Mouse (Mus musculus): Measurements from ENCODE around the gene Hc. TPM values are rescaled to one million over a fixed set of nuclear protein-coding genes. Genes with fewer than 3 reads are reported as not detected.

Hc gene
- polyA plus RNA-seq (2014; fragmentation: Nextera tagmentation; extraction: Ambion mirVana) = 0.17 TPM in 1 of 2 replicates, not detected in the other

DNA sequence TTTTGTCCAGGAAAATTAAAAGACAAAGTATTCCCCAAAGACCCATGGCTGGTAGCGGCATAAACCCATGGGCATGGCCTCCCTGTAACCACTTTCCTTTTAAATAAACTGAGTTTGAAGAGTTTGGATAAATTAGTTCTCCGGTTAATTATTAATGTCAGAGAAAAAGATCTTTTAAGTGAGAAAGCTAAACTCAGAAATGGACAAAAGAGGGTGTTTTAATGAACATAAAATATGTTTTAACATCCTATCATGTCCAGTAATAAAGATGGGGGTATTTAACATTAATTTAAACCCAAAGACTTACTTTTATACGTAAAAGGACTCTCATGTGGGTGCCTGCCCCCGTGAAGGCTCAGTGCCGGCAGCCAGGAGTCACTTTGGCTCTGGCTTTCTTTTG is at the start of gene Hc:
Gene Hc (minus strand): TSS at position 101 of the 400 bp plus-strand sequence.
- no peaks in the 10 kb centered on the region for H3K27me3 ChIP-seq (ENCODE audit: control insufficient read depth, insufficient read depth, low read length)
- no peak for ATAC-seq (replicated peaks; ENCODE audit: insufficient number of reproducible peaks, low FRiP score, low TSS enrichment)
- H3K4me3 ChIP-seq (ENCODE audit: low read depth, low read length) = no peak within 1 kb of the TSS
- no peaks in the 10 kb centered on the region for H3K4me1 ChIP-seq (ENCODE audit: control insufficient read depth, insufficient read depth, low read length)
- WGBS (ENCODE audit: insufficient replicate concordance) = 70% methylated on average over 5 of the region's 5 CpGs
- no peak within 1 kb of the TSS for H3K9ac ChIP-seq (ENCODE audit: low read depth, low read length)
- no peak within 1 kb of the TSS for H3K27ac ChIP-seq (ENCODE audit: low read depth, low read length)
- no peak within 1 kb of the TSS for H3K4me2 ChIP-seq
- no peaks in the 10 kb centered on the region for H3K9me3 ChIP-seq (replicated peaks; ENCODE audit: control insufficient read depth, low read length)
- H3K36me3 ChIP-seq (ENCODE audit: control insufficient read depth, insufficient read depth, low read length) = no peaks in the 10 kb centered on the region

DNA sequence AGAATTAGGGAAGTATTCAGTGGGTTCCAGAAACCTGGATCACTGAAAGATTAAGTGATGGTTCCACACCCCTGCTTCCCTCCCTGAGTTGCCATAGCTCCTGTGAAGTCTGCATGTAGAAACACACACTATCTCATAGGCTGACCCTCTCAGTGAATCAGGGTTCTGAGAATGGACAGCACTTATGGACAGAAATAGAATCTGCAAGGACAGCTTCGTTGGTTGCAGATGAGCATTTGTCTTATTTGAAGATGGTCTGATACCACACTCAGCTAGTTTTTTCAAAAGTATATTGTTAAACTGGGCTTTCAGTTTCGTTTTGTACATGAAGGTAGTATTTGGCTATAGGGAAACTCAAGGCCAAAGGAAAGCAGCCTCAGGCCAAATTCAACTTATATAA is 49.3 kb upstream of the Hc start:
- H3K9me3 ChIP-seq (replicated peaks; ENCODE audit: control insufficient read depth, low read length) = no peaks in the 10 kb centered on the region
- H3K9ac ChIP-seq (ENCODE audit: low read depth, low read length) = no peak overlapping the region
- no peaks in the 10 kb centered on the region for H3K36me3 ChIP-seq (ENCODE audit: control insufficient read depth, insufficient read depth, low read length)
- H3K4me2 ChIP-seq = peak overlapping the region; percentile 8; the same call in 1 of the 2 replicates
- H3K27ac ChIP-seq (ENCODE audit: low read depth, low read length) = no peak overlapping the region
- no peak for ATAC-seq (replicated peaks; ENCODE audit: insufficient number of reproducible peaks, low FRiP score, low TSS enrichment)
- H3K27me3 ChIP-seq (ENCODE audit: control insufficient read depth, insufficient read depth, low read length) = no peaks in the 10 kb centered on the region
- no peaks in the 10 kb centered on the region; the same call in 1 of the 2 replicates for H3K4me1 ChIP-seq (ENCODE audit: control insufficient read depth, insufficient read depth, low read length)
- no peak overlapping the region for H3K4me3 ChIP-seq (ENCODE audit: low read depth, low read length)
- WGBS (ENCODE audit: insufficient replicate concordance) = 59% methylated on average over 2 of the region's 2 CpGs

DNA sequence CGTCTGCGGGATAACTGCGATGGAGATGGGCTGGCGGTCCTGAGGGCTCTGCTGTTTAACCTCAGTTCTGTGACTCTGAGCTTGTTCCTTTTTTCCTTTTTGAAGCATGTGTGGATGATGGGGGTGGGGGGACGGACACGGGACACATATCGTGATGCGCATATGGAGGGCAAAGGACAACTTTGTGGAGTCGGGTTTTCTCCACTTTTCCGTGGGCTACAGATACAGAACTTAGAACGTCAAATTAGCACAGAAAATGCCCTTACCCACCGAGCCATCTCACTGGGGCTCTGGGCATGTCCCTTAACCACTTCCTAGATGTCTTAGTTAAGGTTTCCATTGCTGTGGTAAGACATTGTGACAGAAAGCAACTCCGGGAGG is 48.7 kb upstream of the Hc start:
- H3K4me1 ChIP-seq (ENCODE audit: control insufficient read depth, insufficient read depth, low read length) = no peaks in the 10 kb centered on the region; the same call in 1 of the 2 replicates
- H3K27me3 ChIP-seq (ENCODE audit: control insufficient read depth, insufficient read depth, low read length) = no peaks in the 10 kb centered on the region
- 2% methylated on average over 13 of the region's 13 CpGs for WGBS (ENCODE audit: insufficient replicate concordance)
- peak overlapping the region; percentile 71 for H3K4me2 ChIP-seq
- H3K9ac ChIP-seq (ENCODE audit: low read depth, low read length) = peak overlapping the region; percentile 80
- no peak for ATAC-seq (replicated peaks; ENCODE audit: insufficient number of reproducible peaks, low FRiP score, low TSS enrichment)
- H3K4me3 ChIP-seq (ENCODE audit: low read depth, low read length) = peak overlapping the region; percentile 91
- no peaks in the 10 kb centered on the region for H3K36me3 ChIP-seq (ENCODE audit: control insufficient read depth, insufficient read depth, low read length)
- H3K9me3 ChIP-seq (replicated peaks; ENCODE audit: control insufficient read depth, low read length) = no peaks in the 10 kb centered on the region
- peak overlapping the region; percentile 88 for H3K27ac ChIP-seq (ENCODE audit: low read depth, low read length)

DNA sequence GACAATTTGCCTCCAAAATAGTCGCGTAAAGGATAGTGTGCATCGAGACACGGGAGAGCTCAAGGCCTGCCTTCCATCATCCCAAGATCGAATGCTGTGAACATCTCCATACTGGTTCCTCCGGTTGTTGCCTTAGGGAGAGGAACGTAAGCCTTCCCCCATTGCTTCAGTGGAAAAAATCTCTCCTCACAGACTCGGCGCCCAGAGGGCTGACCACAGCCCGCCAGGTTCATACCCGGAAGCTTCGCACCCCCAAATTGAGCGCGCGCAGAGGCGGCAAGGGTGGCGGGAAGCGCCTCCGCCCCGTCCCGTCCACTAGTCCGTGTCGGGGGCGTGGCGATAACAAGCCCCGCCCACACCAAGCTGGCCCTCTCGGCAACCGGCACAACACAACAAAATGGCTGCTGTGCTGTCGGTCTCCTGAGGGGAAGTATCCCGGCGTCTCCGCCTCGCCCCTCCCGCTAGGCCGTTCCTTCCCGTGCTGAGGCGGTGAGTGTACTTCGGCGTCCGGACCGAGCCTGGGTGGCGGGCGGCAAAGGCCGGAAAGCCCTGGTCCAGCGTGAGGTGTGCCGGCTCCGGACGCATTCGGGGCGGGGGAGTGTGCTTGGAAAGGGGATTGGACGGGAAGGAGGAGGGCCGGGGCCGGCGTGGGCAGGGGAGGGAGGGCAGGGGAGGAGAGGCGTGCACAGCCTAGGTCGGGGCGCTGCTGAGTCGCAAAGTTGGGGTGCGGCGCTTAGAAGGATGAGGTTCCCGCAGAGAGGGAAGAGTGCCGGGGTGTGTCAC is 48.1 kb upstream of the Hc start, which contains the start of gene Cntrl:
Gene Cntrl (plus strand): TSS at position 352 of the 783 bp plus-strand sequence.
- under 1% methylated on average over 62 of the region's 62 CpGs for WGBS (ENCODE audit: insufficient replicate concordance)
- no peaks in the 10 kb centered on the region; the same call in 1 of the 2 replicates for H3K4me1 ChIP-seq (ENCODE audit: control insufficient read depth, insufficient read depth, low read length)
- peak within 1 kb of the TSS; percentile 80 for H3K9ac ChIP-seq (ENCODE audit: low read depth, low read length)
- peak within 1 kb of the TSS; percentile 88 for H3K27ac ChIP-seq (ENCODE audit: low read depth, low read length)
- H3K27me3 ChIP-seq (ENCODE audit: control insufficient read depth, insufficient read depth, low read length) = no peaks in the 10 kb centered on the region
- no peaks in the 10 kb centered on the region for H3K36me3 ChIP-seq (ENCODE audit: control insufficient read depth, insufficient read depth, low read length)
- peak within 1 kb of the TSS; percentile 91 for H3K4me3 ChIP-seq (ENCODE audit: low read depth, low read length)
- no peaks in the 10 kb centered on the region for H3K9me3 ChIP-seq (replicated peaks; ENCODE audit: control insufficient read depth, low read length)
- peak within 1 kb of the TSS; percentile 71 for H3K4me2 ChIP-seq
- peak; percentile 94 for ATAC-seq (replicated peaks; ENCODE audit: insufficient number of reproducible peaks, low FRiP score, low TSS enrichment)

DNA sequence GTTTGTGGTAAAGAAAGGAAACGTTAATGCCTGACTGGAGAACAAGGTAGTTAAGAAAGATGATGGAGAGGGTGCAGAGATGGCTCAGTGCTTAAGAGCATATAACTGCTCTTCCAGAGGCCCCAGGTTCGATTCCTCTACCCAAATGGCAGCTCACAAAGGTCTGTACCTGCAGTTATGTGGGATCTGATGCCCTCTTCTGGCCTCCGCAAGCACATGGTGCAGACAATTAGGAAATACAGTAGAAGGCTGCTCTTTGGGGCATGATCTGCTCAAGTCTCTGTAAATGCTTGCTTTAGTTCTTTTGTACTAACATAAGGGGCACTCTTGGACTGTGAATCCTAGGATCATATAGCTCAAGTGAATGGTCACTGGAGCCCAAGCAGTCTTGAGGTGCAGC is 47.5 kb upstream of the Hc start:
- H3K27me3 ChIP-seq (ENCODE audit: control insufficient read depth, insufficient read depth, low read length) = no peaks in the 10 kb centered on the region
- no peaks in the 10 kb centered on the region for H3K9me3 ChIP-seq (replicated peaks; ENCODE audit: control insufficient read depth, low read length)
- H3K36me3 ChIP-seq (ENCODE audit: control insufficient read depth, insufficient read depth, low read length) = no peaks in the 10 kb centered on the region
- H3K9ac ChIP-seq (ENCODE audit: low read depth, low read length) = peak overlapping the region; percentile 80
- 16% methylated on average over 3 of the region's 3 CpGs for WGBS (ENCODE audit: insufficient replicate concordance)
- H3K4me1 ChIP-seq (ENCODE audit: control insufficient read depth, insufficient read depth, low read length) = no peaks in the 10 kb centered on the region; the same call in 1 of the 2 replicates
- peak overlapping the region; percentile 91 for H3K4me3 ChIP-seq (ENCODE audit: low read depth, low read length)
- peak overlapping the region; percentile 88; the same call in 1 of the 2 replicates for H3K27ac ChIP-seq (ENCODE audit: low read depth, low read length)
- H3K4me2 ChIP-seq = peak overlapping the region; percentile 71
- ATAC-seq (replicated peaks; ENCODE audit: insufficient number of reproducible peaks, low FRiP score, low TSS enrichment) = no peak

DNA sequence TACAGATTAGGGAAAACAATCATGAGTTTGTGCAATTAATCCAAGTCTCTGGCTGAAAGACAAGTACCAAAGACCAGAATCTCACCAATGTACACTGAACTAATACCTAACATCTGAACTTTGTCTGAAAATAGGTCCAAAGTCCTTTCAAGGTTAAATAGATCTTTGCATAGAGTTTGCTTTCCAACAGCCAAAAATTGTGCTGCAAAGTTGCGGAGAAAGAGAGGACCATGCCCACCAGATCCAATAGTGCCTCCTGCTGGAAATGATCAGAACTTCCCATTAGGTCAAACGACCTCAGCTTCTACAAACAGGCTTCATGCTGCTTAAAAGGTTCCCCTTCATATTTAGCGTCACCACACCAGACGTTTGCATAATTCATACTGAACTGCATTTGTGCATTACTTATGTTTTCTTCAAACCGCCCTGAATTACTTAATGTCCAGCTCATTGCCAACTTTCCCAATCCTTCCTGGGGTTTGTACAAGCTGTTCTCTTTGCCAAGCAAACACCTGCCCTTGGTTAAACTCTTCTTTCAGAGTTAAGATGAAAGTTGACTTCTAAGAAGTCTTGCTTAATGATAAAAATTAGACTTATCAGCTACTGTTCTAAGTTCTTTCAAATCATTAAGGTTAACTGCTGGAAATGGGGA is 46.9 kb upstream of the Hc start:
- H3K4me3 ChIP-seq (ENCODE audit: low read depth, low read length) = no peak overlapping the region
- H3K27ac ChIP-seq (ENCODE audit: low read depth, low read length) = no peak overlapping the region
- peaks cover 2% of the 10 kb centered on the region for H3K4me1 ChIP-seq (ENCODE audit: control insufficient read depth, insufficient read depth, low read length)
- H3K9me3 ChIP-seq (replicated peaks; ENCODE audit: control insufficient read depth, low read length) = no peaks in the 10 kb centered on the region
- ATAC-seq (replicated peaks; ENCODE audit: insufficient number of reproducible peaks, low FRiP score, low TSS enrichment) = no peak
- no peaks in the 10 kb centered on the region for H3K36me3 ChIP-seq (ENCODE audit: control insufficient read depth, insufficient read depth, low read length)
- H3K9ac ChIP-seq (ENCODE audit: low read depth, low read length) = no peak overlapping the region
- no peaks in the 10 kb centered on the region for H3K27me3 ChIP-seq (ENCODE audit: control insufficient read depth, insufficient read depth, low read length)
- no peak overlapping the region for H3K4me2 ChIP-seq
- 59% methylated on average over 5 of the region's 5 CpGs for WGBS (ENCODE audit: insufficient replicate concordance)

DNA sequence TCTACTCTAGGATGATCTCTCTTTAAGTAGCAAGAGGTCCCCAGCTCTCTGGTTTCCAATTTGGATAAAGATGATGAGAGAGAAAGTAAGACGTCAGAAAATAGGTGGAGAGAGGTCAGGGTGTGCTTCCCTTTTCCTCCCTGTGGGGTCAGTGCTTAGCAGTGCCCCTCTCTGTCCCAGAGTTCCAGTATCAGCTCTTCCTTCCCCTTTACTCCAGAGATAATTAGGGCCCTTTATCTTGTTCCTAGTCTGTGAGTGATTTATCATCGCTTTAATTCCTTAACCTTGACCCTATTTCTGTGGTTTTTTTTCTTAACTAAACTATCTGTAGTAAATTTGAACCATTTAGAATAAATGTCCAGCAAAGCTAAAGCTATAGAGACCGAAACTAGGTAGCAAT is 43.6 kb upstream of the Hc start:
- Histone ChIP-seq H3K4me3 (ENCODE audit: low read depth, low read length) (no peak overlapping the region), H3K9ac (ENCODE audit: low read depth, low read length) (no peak overlapping the region), H3K36me3 (ENCODE audit: control insufficient read depth, insufficient read depth, low read length) (no peaks in the 10 kb centered on the region), H3K4me1 (ENCODE audit: control insufficient read depth, insufficient read depth, low read length) (peaks cover 3% of the 10 kb centered on the region; the same call in 1 of the 2 replicates), H3K9me3 (replicated peaks; ENCODE audit: control insufficient read depth, low read length) (no peaks in the 10 kb centered on the region), H3K27ac (ENCODE audit: low read depth, low read length) (no peak overlapping the region), H3K4me2 (no peak overlapping the region), H3K27me3 (ENCODE audit: control insufficient read depth, insufficient read depth, low read length) (no peaks in the 10 kb centered on the region)
- no peak for ATAC-seq (replicated peaks; ENCODE audit: insufficient number of reproducible peaks, low FRiP score, low TSS enrichment)
- 48% methylated on average over 3 of the region's 3 CpGs for WGBS (ENCODE audit: insufficient replicate concordance)

DNA sequence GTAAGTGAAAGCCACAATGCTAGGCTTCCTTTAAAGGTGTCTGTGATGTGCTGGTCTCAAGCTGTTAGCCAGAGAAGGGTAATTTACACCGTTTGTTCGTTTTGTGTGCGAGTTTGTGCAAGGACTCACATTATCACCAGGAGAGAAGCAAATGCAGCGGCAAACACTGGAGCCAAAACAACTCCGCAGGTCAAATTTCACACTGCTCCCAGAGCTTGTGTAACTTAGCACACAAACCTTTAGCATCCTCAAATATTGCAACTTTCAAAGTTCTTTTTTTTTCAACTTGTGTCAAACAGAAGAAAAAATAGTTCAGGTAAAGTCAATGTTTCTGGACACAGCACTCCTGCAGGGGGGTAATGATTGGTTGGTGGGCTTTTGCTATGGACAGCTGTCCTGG is 42.3 kb upstream of the Hc start:
- H3K9ac ChIP-seq (ENCODE audit: low read depth, low read length) = no peak overlapping the region
- WGBS (ENCODE audit: insufficient replicate concordance) = 60% methylated on average over 5 of the region's 5 CpGs
- H3K9me3 ChIP-seq (replicated peaks; ENCODE audit: control insufficient read depth, low read length) = no peaks in the 10 kb centered on the region
- H3K4me1 ChIP-seq (ENCODE audit: control insufficient read depth, insufficient read depth, low read length) = peaks cover 3% of the 10 kb centered on the region; the same call in 1 of the 2 replicates
- H3K27me3 ChIP-seq (ENCODE audit: control insufficient read depth, insufficient read depth, low read length) = no peaks in the 10 kb centered on the region
- H3K4me2 ChIP-seq = no peak overlapping the region
- no peak for ATAC-seq (replicated peaks; ENCODE audit: insufficient number of reproducible peaks, low FRiP score, low TSS enrichment)
- H3K4me3 ChIP-seq (ENCODE audit: low read depth, low read length) = no peak overlapping the region
- H3K36me3 ChIP-seq (ENCODE audit: control insufficient read depth, insufficient read depth, low read length) = no peaks in the 10 kb centered on the region
- H3K27ac ChIP-seq (ENCODE audit: low read depth, low read length) = no peak overlapping the region

All from heart, embryonic 11.5 days (tissue).